Mouse (Mus musculus): ENCODE measurements around the gene Cdkn3.

DNA sequence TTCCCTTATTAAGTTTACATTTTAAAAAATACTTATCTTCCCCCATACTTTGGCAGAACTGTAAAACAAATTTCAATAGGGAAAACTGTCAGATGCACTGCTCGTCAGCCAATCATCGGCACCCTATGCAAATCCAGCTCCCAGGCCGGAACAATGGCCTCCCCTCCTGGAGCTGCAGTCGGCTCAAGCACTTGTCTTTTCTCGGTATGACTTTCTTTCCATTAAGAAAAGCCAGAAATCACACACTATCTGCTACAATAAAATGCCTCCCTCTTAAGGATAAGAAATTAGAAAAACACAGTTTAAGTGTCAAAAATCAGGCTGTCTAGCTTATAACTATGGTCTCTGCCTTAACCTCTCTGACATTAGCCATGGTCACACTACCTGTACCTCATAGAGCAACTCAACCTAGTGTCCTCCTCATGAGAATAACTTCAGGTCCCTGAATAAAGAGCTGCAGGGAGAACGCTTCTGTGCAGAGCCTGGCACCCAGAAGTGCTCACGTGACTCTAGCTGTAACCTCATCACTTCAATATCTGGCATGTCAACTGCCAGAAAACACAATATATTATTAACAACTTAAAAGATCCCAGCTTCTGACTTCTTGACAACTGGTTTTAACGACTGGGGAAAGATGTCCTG is 22.0 kb downstream of the Cdkn3 start:
- TF ChIP-seq CTCF (IDR thresholded peaks at IDR 0.05; ENCODE audit: borderline replicate concordance, extremely low read depth, insufficient read depth, insufficient read length), result no peak
- TF ChIP-seq POLR2A (IDR thresholded peaks at IDR 0.05; ENCODE audit: borderline replicate concordance, extremely low read depth, insufficient read depth, insufficient read length, poor library complexity, severe bottlenecking), result no peak

Data from brain, embryonic 14.5 days (tissue).